Mouse (Mus musculus): Measurements from ENCODE around the gene Map9.

DNA sequence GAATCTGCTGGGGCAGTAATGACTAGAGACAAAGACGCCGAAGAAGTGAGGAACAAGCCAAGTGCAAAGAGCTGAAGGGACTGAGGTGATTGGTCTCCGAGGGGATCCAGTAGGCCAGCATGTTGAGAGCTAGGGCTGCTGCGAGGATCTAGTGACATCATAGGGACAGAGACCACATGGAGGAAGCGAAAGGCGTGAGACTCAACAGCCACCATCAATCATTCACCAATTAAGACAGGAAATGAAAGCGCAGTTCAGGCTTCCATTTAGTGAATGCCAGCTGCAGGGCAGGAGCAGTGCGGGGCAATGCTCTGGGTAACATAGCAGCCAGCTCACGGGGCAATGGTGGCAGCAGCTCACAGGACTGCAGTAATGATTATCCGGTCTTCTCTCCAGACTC is 17.7 kb upstream of the Map9 start:
- TF ChIP-seq CTCF (IDR thresholded peaks at IDR 0.05; ENCODE audit: low read depth, low read length), result no peak
- TF ChIP-seq EP300 (IDR thresholded peaks at IDR 0.05; ENCODE audit: insufficient read depth, low read depth, low read length), result no peak
- TF ChIP-seq POLR2A (IDR thresholded peaks at IDR 0.05; ENCODE audit: insufficient read depth, low read length), result no peak

All from ES-Bruce4 (cell line).